Mouse (Mus musculus): ENCODE results near the gene Spag7. TPM values are rescaled to one million over a fixed set of nuclear protein-coding genes. Genes with fewer than 3 reads are reported as not detected.

The Spag7 gene
- polyA plus RNA-seq, 1 experiment from 2014 or later: 159 TPM

- H3K4me1 ChIP-seq: peaks cover 56% of the 10 kb centered on the region
- H3K27me3 ChIP-seq: no peaks in the 10 kb centered on the region
- under 1% methylated on average over 61 of the region's 61 CpGs for WGBS
- H3K9ac ChIP-seq: peak overlapping the region; percentile 100
- peak overlapping the region; percentile 97 for H3K27ac ChIP-seq
- 0 out of 2 replicates have a peak, but pooled peaks have one; percentile 10 for ATAC-seq (ENCODE audit: insufficient number of reproducible peaks, insufficient read depth, low FRiP score, low TSS enrichment, low read depth)
- peaks cover 26% of the 10 kb centered on the region for H3K36me3 ChIP-seq
- H3K4me3 ChIP-seq: peak overlapping the region; percentile 100
- H3K4me2 ChIP-seq: peak overlapping the region; percentile 97
- H3K9me3 ChIP-seq: no peaks in the 10 kb centered on the region
Observed at GRCm38 (mm10) chr11:70655571-70656455, 13.4 kb downstream of the Spag7 start.

DNA sequence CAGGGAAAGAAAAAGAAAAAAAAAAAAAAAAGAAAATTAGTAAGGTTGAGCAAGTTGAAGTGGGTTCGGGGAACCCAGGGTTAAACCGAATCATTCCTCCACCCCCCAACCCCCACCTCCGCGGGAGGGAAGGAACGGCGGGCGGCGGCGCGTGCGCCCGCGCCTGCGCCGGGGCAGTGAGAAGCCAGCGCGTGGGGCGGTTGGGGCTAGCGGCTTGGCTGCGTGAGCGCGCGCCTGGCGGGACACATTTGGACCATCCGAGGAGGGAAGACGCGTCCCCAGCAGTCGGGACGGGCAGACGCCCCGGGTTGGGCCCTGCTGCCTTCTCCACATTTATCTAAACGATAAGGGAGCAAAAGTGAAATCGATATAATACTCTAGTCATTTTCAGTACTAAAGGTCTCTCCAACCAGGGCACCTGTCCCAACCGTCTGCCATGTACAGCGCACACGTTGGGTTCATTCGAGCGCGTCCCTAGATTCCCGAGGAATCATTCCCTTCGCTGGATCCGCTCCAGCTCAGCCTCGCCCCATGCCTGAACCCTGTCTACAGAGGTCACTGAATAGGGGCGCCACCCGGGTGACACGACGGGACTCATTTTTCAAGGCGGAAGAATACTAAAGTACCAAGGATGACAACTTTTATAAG, 14.2 kb downstream of the Spag7 start:
- ATAC-seq (ENCODE audit: insufficient number of reproducible peaks, insufficient read depth, low FRiP score, low TSS enrichment, low read depth): no peak
- Histone ChIP-seq H3K4me3 (peak overlapping the region; percentile 100), H3K4me2 (peak overlapping the region; percentile 97), H3K9me3 (no peaks in the 10 kb centered on the region), H3K27ac (peak overlapping the region; percentile 97), H3K9ac (peak overlapping the region; percentile 100), H3K36me3 (peaks cover 29% of the 10 kb centered on the region), H3K4me1 (peaks cover 62% of the 10 kb centered on the region), H3K27me3 (no peaks in the 10 kb centered on the region)
- WGBS: 1% methylated on average over 40 of the region's 48 CpGs

- peaks cover 36% of the 10 kb centered on the region for H3K36me3 ChIP-seq
- peak within 1 kb of the TSS; percentile 100 for H3K9ac ChIP-seq
- 0% methylated on average over 60 of the region's 61 CpGs for WGBS
- H3K4me3 ChIP-seq: peak within 1 kb of the TSS; percentile 100
- peak within 1 kb of the TSS; percentile 97 for H3K27ac ChIP-seq
- peak within 1 kb of the TSS; percentile 97 for H3K4me2 ChIP-seq
- no peaks in the 10 kb centered on the region for H3K27me3 ChIP-seq
- no peaks in the 10 kb centered on the region for H3K9me3 ChIP-seq
- peaks cover 69% of the 10 kb centered on the region for H3K4me1 ChIP-seq
- peak; percentile 33; the same call in 1 of the 2 replicates for ATAC-seq (ENCODE audit: insufficient number of reproducible peaks, insufficient read depth, low FRiP score, low TSS enrichment, low read depth)
Observed at GRCm38 (mm10) chr11:70654198-70654922, 14.9 kb downstream of the Spag7 start, which contains the start of gene Pfn1. Pfn1 (minus strand) TSS chr11:70654644.

DNA sequence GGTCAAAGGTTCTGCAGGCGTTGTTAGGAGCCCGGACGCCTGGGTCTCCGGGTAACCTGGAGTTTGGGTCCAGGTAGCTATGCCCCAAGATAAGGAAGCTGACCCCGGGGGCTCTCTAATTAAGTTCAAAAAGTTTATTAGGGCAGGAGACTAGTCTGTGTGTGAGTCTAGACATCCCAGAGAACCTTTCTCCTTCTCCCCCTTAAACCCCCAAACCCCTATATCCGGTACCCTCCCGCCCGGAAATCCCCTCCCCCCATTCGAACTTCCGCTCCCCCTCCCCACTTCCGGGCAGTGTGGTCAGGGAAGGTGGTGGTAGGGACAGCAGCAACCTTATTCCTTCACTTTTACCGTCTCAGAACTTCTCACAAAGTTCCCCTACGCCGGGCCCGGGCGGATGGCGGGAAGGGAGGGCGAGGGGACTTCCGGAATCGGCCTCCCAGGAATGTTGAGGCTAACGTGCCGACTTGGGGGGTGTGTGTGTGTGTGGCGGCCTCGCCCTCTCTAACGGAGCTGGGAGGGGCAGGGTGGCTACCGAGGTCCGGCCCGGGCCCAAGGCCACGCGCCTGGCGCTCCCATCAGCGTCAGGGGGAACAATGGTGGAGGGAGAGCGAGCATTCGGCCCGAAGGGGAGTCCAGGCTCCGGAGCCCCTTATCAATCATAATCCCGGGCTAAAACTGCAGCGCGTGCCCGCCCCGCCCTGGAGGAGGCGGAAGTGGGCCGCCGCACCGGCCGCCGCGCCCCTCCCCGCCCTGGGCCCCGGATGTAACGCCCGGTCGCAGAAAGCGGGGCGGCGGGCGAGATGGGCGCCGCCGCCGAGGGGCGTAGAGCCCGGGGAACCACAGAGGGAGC, 15.6 kb downstream of the Spag7 start:
- WGBS: under 1% methylated on average over 59 of the region's 63 CpGs
- peaks cover 44% of the 10 kb centered on the region for H3K36me3 ChIP-seq
- H3K27ac ChIP-seq: peak overlapping the region; percentile 97
- peaks cover 73% of the 10 kb centered on the region for H3K4me1 ChIP-seq
- no peaks in the 10 kb centered on the region for H3K9me3 ChIP-seq
- H3K4me2 ChIP-seq: peak overlapping the region; percentile 97
- ATAC-seq (ENCODE audit: insufficient number of reproducible peaks, insufficient read depth, low FRiP score, low TSS enrichment, low read depth): peak; percentile 29; the same call in 1 of the 2 replicates
- peak overlapping the region; percentile 100 for H3K9ac ChIP-seq
- H3K4me3 ChIP-seq: peak overlapping the region; percentile 100
- H3K27me3 ChIP-seq: no peaks in the 10 kb centered on the region

DNA sequence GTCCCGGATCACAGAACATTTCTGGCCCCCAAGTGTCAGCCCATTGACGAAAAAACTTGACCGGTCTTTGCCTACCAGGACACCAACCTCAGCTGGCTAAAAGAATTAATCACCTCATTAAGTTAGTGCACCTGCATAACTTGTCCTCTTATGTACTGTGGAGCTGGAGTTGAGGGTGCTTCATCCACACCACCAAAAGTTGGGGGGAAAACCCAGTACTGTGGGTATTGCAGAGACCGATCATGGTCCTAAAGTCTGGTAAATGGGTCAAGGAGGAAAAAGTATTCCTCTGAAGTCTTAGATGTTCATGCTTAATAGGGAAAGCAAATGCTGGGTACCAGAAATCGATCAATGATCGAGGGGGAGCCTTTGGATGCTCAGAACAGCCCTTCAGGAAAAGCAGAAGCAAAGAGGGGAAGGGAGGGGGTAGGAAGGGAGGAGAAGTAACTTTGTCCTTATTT, 16.3 kb downstream of the Spag7 start:
- Histone ChIP-seq H3K4me3 (peak overlapping the region; percentile 100), H3K9ac (peak overlapping the region; percentile 100), H3K27me3 (no peaks in the 10 kb centered on the region), H3K4me1 (peaks cover 73% of the 10 kb centered on the region), H3K36me3 (peaks cover 47% of the 10 kb centered on the region), H3K4me2 (peak overlapping the region; percentile 97), H3K9me3 (no peaks in the 10 kb centered on the region), H3K27ac (peak overlapping the region; percentile 97)
- no peak for ATAC-seq (ENCODE audit: insufficient number of reproducible peaks, insufficient read depth, low FRiP score, low TSS enrichment, low read depth)
- 46% methylated on average over 6 of the region's 6 CpGs for WGBS

- Histone ChIP-seq H3K4me3 (peak overlapping the region; percentile 100), H3K27ac (peak overlapping the region; percentile 97), H3K27me3 (no peaks in the 10 kb centered on the region), H3K36me3 (peaks cover 47% of the 10 kb centered on the region), H3K9me3 (no peaks in the 10 kb centered on the region), H3K9ac (peak overlapping the region; percentile 100), H3K4me1 (peaks cover 69% of the 10 kb centered on the region), H3K4me2 (peak overlapping the region; percentile 97)
- 37% methylated on average over 12 of the region's 12 CpGs for WGBS
- ATAC-seq (ENCODE audit: insufficient number of reproducible peaks, insufficient read depth, low FRiP score, low TSS enrichment, low read depth): no peak
Observed at GRCm38 (mm10) chr11:70652029-70652883, 17.0 kb downstream of the Spag7 start.

- H3K36me3 ChIP-seq: peaks cover 47% of the 10 kb centered on the region
- no peak for ATAC-seq (ENCODE audit: insufficient number of reproducible peaks, insufficient read depth, low FRiP score, low TSS enrichment, low read depth)
- peak overlapping the region; percentile 97 for H3K4me2 ChIP-seq
- no peaks in the 10 kb centered on the region for H3K27me3 ChIP-seq
- H3K27ac ChIP-seq: no peak overlapping the region
- 75% methylated on average over 2 of the region's 2 CpGs for WGBS
- peak overlapping the region; percentile 100; the same call in 1 of the 2 replicates for H3K4me3 ChIP-seq
- H3K9me3 ChIP-seq: no peaks in the 10 kb centered on the region
- peaks cover 60% of the 10 kb centered on the region for H3K4me1 ChIP-seq
- peak overlapping the region; percentile 27; the same call in 1 of the 2 replicates for H3K9ac ChIP-seq
Observed at GRCm38 (mm10) chr11:70651391-70651790, 17.8 kb downstream of the Spag7 start.

DNA sequence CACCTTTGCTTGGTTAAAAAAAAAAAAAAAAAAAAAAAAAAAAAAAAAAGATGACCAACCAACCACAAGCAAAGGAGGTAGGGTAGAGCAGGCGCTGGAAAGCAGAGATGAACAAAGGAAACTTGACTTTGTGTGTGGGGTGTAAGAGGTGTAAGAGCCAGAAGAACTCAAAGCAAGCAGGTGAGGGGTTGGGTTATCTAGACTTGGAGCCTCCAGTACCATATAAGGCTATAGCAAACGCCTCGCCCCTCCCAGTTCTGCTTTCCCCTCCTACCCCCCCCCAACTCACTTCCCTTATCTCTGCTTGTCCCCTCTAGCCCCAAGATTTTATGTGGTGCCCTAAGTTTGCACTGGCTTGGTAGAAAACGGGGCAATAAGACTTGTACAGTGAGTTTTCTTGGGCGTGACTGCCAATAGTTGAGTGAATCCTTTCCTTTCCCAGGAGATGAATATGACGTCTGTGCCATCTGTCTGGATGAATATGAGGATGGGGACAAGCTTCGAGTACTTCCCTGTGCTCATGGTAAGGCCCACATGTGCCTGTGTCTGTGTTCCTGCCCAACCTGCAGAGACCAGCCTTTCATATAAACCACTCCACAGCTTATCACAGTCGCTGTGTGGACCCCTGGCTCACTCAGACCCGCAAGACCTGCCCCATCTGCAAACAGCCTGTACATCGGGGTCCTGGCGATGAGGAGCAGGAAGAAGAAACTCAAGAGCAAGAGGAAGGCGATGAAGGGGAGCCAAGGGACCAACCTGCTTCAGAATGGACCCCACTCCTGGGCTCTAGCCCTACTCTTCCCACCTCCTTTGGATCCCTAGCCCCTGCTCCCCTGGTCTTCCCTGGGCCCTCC, 18.7 kb downstream of the Spag7 start:
- ATAC-seq (ENCODE audit: insufficient number of reproducible peaks, insufficient read depth, low FRiP score, low TSS enrichment, low read depth): no peak
- peak overlapping the region; percentile 27; the same call in 1 of the 2 replicates for H3K9ac ChIP-seq
- peaks cover 50% of the 10 kb centered on the region for H3K36me3 ChIP-seq
- peak overlapping the region; percentile 97; the same call in 1 of the 2 replicates for H3K4me2 ChIP-seq
- H3K4me3 ChIP-seq: no peak overlapping the region
- WGBS: 77% methylated on average over 12 of the region's 12 CpGs
- H3K4me1 ChIP-seq: peaks cover 60% of the 10 kb centered on the region
- no peaks in the 10 kb centered on the region for H3K9me3 ChIP-seq
- H3K27ac ChIP-seq: peak overlapping the region; percentile 48; the same call in 1 of the 2 replicates
- no peaks in the 10 kb centered on the region for H3K27me3 ChIP-seq

- Histone ChIP-seq H3K27ac (no peak overlapping the region), H3K27me3 (no peaks in the 10 kb centered on the region), H3K36me3 (peaks cover 63% of the 10 kb centered on the region), H3K4me2 (peak overlapping the region; percentile 97), H3K4me1 (peaks cover 66% of the 10 kb centered on the region), H3K4me3 (peak overlapping the region; percentile 88), H3K9me3 (no peaks in the 10 kb centered on the region), H3K9ac (no peak overlapping the region)
- WGBS: 80% methylated on average over 8 of the region's 8 CpGs
- no peak for ATAC-seq (ENCODE audit: insufficient number of reproducible peaks, insufficient read depth, low FRiP score, low TSS enrichment, low read depth)
Observed at GRCm38 (mm10) chr11:70649185-70649734, 20.0 kb downstream of the Spag7 start.
